Mouse (Mus musculus): ENCODE measurements around the gene Mutyh.

DNA sequence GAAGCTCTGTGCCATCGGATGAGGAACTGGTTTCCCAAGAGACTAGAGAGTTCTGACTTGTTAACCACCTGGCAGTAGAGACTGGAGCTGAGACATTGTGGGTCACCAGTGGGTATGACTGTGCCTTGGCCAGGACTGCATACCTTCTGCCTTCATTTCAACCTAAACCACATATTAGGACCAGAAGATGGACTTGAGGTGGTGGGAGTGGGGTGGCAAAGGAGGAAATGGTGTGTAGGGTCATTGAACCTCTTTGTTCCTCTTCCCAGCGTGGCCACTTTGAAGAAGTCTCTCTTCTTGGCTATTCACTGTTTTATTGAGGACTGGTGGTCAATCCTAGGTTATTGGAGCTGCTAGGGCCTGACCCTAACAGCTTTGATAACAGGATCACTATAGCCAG lies 26.2 kb upstream of the Mutyh start:
- TF ChIP-seq POLR2A (IDR thresholded peaks at IDR 0.05; ENCODE audit: extremely low read depth, insufficient read depth, low read length) (no peak), CTCF (IDR thresholded peaks at IDR 0.05; ENCODE audit: extremely low read depth, insufficient read depth, low read length) (no peak)

All from cortical plate, adult 2 months (tissue).